Mouse (Mus musculus) thymus, postnatal 14 days (tissue): ENCODE measurements at regions not wholly inside any gene's neighbourhood (a gene's known extent, or its start where the extent isn't known, plus 50 kb on each side); places are given as distances from the start of the nearest gene placed in this dataset.

Experiments
- DNase-seq: peaks from one replicate; pipeline ENCODE4 v3.0.0; 2021

DNA sequence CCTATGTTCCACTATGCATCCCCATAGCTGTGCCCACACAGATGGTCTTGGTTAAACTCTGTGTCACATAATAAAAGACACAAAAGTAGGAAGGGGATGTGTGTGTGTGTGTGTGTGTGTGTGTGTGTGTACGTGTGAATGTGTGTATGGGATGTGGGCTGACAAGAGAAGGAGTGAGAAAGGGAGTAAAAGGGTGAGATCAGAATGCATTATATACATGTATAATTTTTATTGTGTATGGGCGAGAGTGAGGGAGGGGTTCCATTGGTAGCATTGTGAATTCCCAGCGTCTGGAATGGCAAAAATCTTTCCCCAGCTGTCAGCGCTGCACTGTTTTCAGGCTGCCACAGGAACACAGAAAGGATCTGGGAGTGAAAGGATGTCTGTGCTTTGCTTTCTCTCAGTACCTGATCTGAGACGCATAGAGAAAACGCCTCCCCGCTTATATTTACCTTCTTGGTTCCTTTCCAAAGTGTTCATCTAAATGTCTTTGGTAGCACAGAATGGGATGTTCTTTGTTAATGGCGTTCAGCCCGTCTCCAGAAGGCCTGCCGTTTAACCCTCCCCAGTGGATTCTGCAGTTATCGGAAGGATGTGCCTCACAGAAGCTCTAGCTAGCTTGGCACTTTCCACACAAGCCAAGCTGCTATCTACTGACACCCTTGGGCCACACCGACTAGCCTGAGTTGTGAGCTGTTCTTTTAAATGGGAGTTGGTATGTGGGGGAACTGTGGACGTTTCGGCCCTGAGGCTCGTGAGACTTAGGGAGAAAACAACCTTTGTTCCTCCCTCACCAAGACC, 785.8 kb downstream of the Tmem114 start:
- no peak for DNase-seq

DNA sequence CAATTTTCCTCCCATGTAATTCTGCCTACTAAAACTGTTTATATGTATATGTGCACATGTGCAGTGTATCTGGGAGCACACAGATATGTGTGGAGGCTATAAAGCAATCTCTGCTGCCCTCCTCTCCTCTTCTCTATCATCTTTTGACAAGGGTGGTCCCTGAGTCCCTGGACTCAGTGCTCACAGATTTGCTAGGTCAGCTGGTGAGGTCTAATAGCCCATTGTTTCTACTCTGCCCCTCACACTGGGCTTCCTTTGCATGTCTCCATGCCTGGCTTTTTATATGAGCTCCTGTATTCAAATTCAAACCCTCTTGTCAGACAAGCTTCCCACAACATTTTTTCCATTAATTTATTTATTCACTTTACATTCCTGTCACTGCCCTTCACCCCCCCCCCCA, 786.9 kb downstream of the Tmem114 start:
- DNase-seq, result no peak

DNA sequence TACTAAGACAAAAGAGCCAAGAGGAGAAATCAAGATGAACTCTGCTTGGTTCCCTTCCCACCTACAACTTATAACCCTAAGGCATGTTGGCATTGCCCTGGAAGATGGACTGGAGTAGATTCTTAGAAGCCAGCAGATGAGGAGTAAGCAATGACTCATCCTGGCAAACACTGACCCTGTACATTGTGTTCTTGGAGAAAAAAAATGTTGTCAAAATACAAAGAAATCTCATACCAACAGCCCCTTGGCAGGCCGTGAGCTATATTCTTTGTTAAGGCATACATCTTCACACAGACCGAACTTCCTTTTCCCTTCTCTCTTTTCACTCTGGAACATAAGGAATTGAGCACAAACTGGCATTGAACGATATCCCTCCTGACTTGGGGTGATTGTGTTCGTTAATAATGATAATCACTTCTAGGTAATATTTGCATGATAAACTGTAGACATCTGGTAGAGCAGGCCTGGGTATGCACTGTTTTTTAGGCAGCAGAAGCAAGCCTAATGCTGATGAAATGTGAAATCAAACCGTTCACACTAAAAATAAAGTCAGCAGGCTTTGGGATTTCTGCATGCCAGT, 787.7 kb downstream of the Tmem114 start:
- DNase-seq, result no peak

DNA sequence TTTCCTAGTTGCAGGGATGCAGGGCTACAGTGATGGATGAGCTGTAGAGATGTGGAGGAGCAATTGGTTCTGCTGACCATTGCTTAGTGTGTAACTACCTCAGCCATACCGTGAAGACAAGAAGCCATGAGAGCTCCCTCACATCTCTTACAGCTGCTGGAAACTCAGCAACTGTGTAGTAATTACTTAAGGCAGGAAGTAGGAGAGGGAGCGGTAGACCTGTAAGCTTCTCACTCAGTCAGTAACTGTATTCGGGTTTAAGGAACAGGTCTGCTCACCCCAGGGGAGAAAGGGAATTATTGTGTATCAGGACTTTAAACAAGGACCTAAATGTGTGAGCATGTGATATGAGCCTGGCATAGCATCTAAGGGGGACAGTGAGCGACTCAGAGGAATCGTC, 788.6 kb downstream of the Tmem114 start:
- DNase-seq, result no peak

DNA sequence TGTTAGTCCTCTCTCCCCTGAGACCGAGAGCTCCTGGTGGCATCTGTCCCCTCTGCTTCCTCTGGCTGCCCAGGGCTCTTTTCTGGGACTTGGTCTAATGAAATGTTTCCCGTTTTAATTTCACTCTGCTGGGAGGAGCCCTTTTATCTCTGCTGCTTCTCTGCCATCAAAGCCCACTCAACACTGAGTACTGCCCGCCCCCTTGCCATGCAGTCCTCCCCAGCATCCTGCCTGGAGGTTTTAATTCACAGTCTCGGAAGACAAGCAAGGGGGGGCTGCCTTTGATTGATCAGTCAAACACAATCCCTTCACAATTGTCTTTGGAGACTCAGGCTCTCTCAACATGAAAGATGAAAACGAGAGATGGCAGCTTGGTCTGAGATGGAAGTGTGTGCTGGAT, 792.5 kb downstream of the Tmem114 start:
- no peak for DNase-seq

DNA sequence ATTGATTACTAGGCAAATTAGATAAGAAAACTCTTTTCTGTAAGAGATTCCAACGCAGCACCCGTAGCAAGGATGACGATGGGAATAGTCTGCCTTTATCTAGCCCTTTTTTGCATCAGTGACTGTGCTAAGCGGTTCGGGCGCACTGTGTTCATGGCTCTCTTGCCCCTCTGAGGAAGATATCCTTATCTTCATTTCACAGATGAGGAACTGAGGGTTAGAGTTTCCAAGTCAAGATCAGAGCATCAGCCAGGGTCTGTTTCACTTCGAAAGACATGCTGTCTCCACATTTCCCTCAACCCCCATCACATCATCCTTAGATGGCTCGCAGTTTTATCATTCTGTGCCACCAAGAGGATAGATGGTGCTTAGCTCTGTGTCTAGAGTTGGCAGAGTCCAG, 796.6 kb downstream of the Tmem114 start:
- no peak for DNase-seq

DNA sequence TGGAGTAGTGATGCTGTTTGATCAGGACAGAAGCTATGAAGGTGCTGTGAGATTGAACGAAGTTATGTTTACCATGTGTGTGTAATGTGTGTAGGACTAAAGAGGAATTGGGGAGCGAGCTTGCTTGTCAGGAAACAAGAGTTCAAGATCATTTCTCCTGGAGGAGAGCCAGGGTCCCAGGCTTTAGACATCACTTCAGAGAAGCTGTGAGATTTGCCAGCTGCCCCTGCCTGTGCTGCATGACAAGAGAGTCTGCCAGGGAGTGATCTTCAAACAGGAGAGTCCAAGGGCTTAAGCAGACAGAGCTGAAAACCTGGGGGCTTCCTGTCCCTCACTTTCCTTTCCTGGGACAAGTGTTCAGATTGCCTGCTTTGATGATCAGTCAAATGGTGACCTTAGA, 818.3 kb downstream of the Tmem114 start:
- DNase-seq, result no peak

DNA sequence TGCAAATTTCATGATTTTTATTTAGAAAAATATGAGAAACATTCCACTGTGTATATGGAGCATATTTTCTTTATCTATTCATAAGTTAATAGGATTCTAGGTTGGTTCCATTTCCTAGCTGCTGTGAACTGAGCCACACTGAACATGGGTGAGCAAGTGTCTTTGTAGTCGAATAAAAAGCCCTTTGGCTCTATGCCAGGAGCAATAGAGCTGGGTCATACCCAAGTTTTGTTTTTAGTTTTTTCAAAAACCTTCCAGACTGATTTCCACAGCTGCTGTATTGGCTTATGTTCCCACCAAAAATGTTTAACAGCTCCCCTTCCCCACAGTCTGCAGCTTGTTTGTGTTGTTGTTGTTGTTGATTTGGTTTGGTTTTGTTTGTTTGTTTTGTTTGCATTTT, 822.5 kb downstream of the Tmem114 start:
- DNase-seq, result no peak

DNA sequence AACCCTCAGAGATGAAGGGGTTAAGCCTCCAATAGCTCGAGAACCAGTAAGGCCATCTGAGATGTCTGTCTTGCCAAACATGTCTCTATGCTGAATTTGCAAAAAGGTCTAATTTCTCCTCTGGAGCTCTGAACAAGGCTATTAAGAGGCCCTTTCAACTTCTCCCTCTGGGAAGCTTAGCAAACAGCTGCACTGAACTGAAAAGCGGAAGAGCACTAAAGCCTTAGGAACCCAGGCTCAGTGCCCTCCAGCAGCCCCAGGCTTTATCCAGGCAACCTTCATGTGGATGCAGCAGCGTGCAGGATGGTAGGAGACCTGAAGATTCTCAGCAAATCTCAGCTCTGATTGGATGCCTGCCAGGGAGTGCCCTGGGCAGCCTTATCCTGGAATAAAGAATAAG, 850.1 kb downstream of the Tmem114 start:
- no peak for DNase-seq

DNA sequence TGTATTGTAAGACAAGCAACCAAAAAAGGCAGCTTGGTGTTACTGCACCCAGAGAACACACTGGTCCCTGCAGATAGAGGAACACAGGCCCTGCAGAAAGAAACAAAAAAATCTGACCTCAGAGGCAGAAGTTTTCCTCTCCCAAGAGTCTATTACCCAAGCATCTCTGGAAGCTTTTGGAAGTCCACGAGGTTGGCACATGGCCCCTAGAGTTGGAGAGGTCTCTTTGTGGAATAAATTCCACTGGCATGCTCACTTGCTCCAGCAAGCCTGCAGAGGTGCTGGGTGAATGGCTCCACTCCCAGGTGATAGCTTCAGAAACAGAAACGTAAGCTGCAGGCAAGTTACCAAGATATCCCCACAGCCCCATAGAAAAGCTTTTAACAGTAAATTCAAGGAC, 864.1 kb downstream of the Tmem114 start:
- no peak for DNase-seq

DNA sequence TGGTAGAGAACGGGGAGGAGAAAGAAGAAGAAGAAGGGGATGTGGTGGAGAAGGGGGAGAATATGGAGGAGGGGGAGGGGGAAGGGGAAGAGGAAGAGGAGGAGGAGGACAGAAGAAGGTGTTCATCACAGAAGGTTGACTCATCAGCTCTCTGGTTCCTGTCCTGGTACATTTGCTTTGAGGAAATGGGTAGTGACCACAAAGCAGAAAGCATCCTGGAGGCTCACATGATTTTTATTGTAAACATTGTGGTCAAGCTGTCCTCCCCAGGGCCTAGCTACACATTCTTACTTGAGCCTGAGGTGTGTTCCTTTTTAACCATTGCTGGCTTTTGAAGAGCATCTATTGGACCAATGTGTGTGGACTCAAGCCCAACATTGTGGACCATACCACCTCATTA, 865.8 kb downstream of the Tmem114 start:
- DNase-seq, result no peak

DNA sequence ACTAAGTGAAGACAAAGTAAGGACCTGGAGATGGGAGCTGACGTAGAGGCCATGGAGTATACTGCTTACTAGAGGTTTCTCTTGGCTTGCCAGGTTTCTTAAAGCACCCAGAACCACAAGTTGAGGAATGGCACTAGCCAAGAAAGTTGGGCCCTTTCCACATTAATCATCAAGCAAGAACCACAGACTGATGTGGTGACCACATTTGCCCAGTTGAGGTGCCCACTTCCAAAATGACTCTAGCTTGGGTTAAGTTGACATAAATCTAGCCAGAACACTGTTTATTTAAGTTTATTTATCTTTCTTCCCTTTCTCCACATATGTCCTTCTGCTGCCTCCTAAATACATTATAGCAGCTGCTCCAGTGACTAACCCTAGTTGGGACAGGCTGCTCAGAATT, 866.3 kb downstream of the Tmem114 start:
- no peak for DNase-seq

DNA sequence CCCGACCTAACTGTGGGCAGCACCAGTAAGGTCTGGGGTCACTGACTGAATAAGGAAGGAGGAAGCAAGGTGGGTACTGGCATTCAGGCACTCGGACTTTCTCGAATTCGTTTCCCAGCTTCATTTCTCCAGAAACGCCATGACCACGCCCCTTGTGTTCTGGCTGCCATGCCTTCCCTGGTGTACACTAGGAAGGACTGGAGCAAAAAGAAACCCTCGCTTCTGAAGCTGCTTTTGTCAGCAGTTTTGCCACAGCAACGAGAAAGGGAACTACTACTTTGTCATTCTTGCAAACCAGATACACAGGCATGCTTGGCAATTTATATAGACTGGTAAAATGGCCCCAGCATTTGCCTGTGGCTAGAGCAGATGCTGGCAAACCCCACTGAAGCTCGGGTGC, 869.0 kb downstream of the Tmem114 start:
- no peak for DNase-seq

DNA sequence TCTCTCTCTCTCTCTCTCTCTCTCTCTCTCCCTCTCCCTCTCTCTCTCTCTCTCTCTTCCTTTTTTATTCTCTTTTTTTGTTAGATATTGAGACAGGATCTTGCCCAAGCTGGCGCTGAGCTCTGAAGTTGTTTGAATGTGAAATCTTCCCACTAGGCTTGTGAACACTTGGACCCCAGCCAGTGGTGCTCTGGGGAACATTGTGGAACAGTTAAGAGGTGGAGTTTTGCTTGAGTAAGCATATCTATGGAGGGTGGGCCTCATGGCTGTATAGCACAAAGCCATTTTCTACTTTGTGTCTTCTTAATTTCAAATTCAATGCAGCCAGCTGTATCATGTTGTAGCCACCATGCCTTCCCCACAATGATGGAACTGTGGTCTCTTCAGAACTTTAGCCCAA, 875.4 kb downstream of the Tmem114 start:
- DNase-seq, result no peak

DNA sequence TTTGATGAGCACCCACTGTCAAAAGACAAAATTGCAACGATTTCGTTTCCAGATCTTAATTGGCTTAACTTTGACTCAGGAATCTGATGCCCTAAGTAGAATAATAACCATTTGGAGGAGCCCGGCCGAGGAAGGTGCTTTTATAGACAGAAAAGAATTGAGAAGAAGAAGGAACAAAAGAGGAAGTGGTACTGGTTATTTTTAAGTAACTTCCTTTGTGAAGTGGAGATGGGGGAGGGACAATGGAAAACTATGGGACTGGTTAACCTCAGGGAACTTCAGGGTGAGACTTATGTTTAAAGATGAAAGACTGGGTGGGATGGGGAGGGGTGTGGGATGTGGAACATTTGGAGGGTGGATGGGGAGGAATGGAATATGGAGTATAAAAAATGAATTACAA, 880.9 kb downstream of the Tmem114 start:
- DNase-seq, result no peak

DNA sequence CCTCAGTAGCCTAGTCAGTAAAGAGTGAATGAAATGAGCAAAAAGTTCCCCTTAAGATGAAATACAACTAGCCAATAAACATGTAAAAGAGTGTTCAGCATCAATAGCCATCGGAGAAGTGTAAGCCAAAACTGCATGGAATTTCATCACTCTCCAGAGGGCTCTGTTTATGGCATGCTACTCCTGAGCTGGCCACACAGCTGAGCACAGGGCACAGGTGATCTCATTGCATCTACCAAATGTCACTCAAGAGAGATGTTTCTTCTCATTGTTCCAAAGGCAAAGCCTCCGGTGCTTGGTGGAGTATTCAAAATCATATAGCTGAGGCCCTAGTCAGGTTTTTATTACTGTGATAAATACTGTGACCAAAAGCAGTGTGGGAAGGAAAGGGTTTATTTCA, 895.1 kb downstream of the Tmem114 start:
- no peak for DNase-seq

DNA sequence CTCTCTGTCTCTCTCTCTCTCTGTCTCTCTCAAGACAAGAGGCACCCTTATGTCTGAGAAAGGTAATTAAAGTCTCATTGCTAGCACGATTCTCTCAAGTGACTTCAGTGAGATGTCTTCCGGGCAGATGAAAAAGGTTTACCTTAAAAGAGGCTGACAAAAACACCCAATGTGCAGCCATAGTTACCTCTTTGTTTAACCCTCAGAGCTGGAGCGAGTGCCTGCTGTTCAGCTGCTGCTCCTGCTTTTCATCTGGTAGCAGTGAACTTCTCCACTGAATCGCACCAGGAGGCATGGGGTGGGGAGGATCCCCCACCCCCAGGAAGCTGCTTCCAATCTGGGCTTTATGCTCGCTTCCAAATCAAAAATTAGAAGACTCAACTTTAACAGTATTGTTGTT, 896.0 kb downstream of the Tmem114 start:
- no peak for DNase-seq

DNA sequence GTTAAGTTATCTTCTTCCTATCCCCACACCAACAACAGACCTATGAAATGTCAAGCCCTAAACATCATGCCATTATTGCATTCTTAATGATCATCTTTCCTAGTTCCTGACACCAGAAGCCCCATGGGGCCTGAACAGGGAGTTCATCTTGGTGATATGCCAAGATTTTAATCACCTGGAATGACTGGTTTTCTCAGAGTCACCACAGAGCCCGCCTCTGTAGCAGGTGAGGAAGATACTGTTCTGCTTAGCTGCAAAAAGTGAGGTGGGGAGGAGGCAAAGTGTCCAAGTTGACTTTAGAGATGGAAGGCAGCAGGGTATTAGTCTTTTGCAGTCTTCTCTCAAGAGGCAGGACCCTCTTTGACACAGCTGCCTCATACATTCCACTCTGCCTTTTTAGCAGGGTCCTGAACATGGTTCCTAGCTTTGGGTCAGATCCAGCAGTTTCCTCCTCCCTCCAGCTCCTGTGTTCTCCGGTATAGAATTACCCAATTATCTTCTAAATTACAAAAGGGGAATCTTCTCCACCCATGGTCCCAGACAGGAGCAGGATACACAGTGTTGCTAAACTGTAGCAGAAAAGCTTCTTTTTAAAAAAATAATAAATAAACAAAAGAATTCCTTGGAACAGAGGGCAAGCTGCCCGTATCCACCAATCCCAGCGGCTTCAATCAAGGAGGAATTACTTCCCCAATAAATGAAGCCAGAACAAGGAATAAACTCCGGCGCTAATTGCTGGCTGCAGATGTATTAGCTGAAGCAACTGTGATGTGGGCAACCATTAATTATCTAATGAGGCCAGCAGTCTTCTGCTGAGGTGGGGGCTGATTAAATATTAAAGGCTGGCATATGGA, 896.8 kb downstream of the Tmem114 start:
- DNase-seq, result no peak

DNA sequence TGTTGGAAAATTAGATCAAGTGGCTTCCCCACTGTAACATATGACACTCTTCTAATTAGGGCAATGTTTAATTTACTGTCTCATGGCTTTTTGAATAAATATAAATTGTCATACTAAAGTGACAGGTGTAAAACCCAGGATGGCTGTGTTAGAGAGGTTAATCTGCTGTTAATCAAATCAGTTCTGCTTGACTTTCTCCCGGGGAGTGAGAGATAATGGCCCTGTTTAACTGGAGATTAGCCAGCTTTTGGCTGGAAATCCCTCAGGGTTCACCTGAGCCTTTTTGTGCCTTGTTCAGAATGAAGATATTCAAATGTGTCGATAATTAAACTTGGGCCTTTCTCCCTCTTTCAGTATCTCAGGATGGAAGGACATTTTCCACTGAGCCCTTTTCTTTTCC, 906.2 kb downstream of the Tmem114 start:
- DNase-seq, result no peak
